Mouse (Mus musculus) kidney, adult 2 months (tissue): ENCODE measurements at regions not wholly inside any gene's neighbourhood (a gene's known extent, or its start where the extent isn't known, plus 50 kb on each side); places are given as distances from the start of the nearest gene placed in this dataset.
A peak's percentile ranks its signal among the peaks of the same experiment; 100 is the strongest.

ENCODE experiments used
- DNase-seq: peaks from one replicate; pipeline ENCODE4 v3.0.0; 2021
- H3K27ac ChIP-seq: fragments of 200-500 bp; 2 replicates; pipeline ENCODE4 v1.5.1; 2012; ENCODE audit warnings: low read depth, low read length, control low read depth, inconsistent platforms; ENCODE audit not compliant: insufficient read depth
- H3K27me3 ChIP-seq: fragments of 200-500 bp; replicated peaks from 2 replicates; pipeline ENCODE4 v1.6.1; 2012; ENCODE audit warnings: mild to moderate bottlenecking, moderate library complexity, low read length, inconsistent platforms; ENCODE audit not compliant: control insufficient read depth, insufficient read depth
- H3K36me3 ChIP-seq: fragments of 200-500 bp; 2 replicates; pipeline ENCODE4 v1.6.1; 2012; ENCODE audit warnings: mild to moderate bottlenecking, moderate library complexity, low read length, inconsistent platforms; ENCODE audit not compliant: control insufficient read depth, insufficient read depth
- H3K4me1 ChIP-seq: fragments of 200-500 bp; 2 replicates; pipeline ENCODE4 v1.6.1; 2011; ENCODE audit warnings: low read length; ENCODE audit not compliant: control insufficient read depth, insufficient read depth
- H3K4me3 ChIP-seq: fragments of 200-500 bp; 2 replicates; pipeline ENCODE4 v1.5.1; 2011; ENCODE audit warnings: mild to moderate bottlenecking, low read depth, low read length, control low read depth; ENCODE audit not compliant: insufficient read depth
- CTCF ChIP-seq: fragments of 200-500 bp; conservative IDR thresholded peaks from 2 replicates; pipeline ENCODE4 v1.5.1; 2011; ENCODE audit warnings: low read depth, mild to moderate bottlenecking, control low read depth, low read length, moderate library complexity, mixed read lengths; ENCODE audit not compliant: insufficient read depth, insufficient read length
- POLR2A ChIP-seq: fragments of 200-500 bp; IDR thresholded peaks from one replicate; pipeline ENCODE4 v1.6.1; 2011; ENCODE audit warnings: low read depth, low read length, control low read depth
- WGBS: fragments of 180-500 bp; shearing (Covaris S2); methylation state at CpG from one replicate; pipeline ENCODE4 v1.1.7; 2018; 5-methylcytosine and 5-hydroxymethylcytosine counted together

- H3K36me3 ChIP-seq, result no peaks in the 10 kb centered on the region
- no peak overlapping the region for H3K27ac ChIP-seq
- no peak for TF ChIP-seq POLR2A
- TF ChIP-seq CTCF, result no peak
- no peak overlapping the region for H3K4me3 ChIP-seq
- DNase-seq, result no peak
- no peaks in the 10 kb centered on the region; the same call in 1 of the 2 replicates for H3K27me3 ChIP-seq
- no peaks in the 10 kb centered on the region for H3K4me1 ChIP-seq
- whole genome bisulfite sequencing, result 19% methylated on average over 12 of the region's 12 CpGs
These were observed 52.4 kb upstream of the Olfr291 start for GRCm38 (mm10) chr7:84800966-84801365.

GRCm38 (mm10) chr7:84794655-84795054, 58.7 kb upstream of the Olfr291 start:
- TF ChIP-seq POLR2A (no peak), CTCF (no peak)
- 7% methylated on average over 1 of the region's 1 CpGs for WGBS
- H3K4me1 ChIP-seq, result no peaks in the 10 kb centered on the region
- peak; percentile 44 for DNase-seq
- H3K36me3 ChIP-seq, result no peaks in the 10 kb centered on the region
- H3K4me3 ChIP-seq, result no peak overlapping the region
- H3K27ac ChIP-seq, result no peak overlapping the region
- no peaks in the 10 kb centered on the region for H3K27me3 ChIP-seq

DNA sequence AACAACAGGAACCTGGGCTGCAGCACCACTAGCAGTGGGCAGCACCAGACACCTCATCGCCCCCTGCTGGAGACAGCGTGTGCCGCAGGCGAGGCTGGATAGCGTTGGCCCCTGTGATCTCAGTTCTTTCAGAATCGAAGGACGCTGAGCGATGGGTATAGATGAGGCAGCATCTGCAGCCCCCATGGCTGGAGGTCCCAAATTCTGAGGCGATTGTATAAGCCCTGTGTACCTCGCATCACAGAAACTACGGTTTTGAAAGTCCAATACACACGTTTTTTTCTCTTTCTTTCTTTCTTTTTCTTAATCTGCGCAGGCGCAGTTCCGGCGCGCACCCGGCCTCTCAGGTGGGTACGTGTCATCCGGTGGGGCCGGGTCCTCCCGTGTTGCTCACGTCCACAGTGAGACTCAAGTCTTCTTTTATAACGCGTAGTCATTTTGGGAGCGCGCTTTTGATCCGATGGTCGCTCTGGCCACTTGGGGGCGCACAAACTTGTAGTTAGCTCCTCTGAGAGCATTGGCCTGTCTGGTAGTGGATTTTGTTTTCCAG, 74.0 kb upstream of the Olfr291 start:
- peak; percentile 87 for DNase-seq
- no peaks in the 10 kb centered on the region for H3K36me3 ChIP-seq
- no peak overlapping the region for H3K27ac ChIP-seq
- WGBS, result under 1% methylated on average over 30 of the region's 30 CpGs
- TF ChIP-seq POLR2A, result no peak
- TF ChIP-seq CTCF, result peak; percentile 95
- H3K4me1 ChIP-seq, result no peaks in the 10 kb centered on the region
- no peaks in the 10 kb centered on the region; the same call in 1 of the 2 replicates for H3K27me3 ChIP-seq
- peak overlapping the region; percentile 65 for H3K4me3 ChIP-seq

GRCm38 (mm10) chr7:84777696-84778095, 75.7 kb upstream of the Olfr291 start:
- no peak overlapping the region for H3K27ac ChIP-seq
- H3K4me1 ChIP-seq, result no peaks in the 10 kb centered on the region
- H3K36me3 ChIP-seq, result no peaks in the 10 kb centered on the region
- no peak for DNase-seq
- H3K27me3 ChIP-seq, result no peaks in the 10 kb centered on the region; the same call in 1 of the 2 replicates
- TF ChIP-seq CTCF (peak; percentile 27; the same call in 1 of the 2 replicates), POLR2A (no peak)
- H3K4me3 ChIP-seq, result no peak overlapping the region

DNA sequence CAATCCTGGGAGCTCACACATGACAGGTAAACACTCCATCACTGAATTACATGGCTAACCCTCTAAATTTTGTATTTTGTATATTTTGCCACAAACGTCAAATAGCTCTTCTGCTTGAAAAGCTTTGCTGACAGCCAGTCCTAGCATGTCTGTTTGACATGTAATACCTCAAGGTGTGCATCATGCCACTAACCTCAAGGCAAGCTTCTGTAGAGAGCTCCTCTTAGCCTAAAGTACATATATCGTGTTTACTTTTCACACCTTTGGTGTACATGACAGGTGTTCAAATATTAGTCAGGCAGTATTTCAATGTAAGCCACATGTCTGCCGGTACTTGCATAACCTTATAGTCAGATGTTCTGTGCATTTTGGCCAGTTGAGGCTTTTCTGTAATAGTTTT, 66.5 kb upstream of the Zfand6 start:
- no peak for DNase-seq
- Histone ChIP-seq H3K27me3 (no peaks in the 10 kb centered on the region), H3K4me3 (no peak overlapping the region), H3K36me3 (no peaks in the 10 kb centered on the region), H3K27ac (no peak overlapping the region), H3K4me1 (no peaks in the 10 kb centered on the region)
- WGBS, result 87% methylated on average over 3 of the region's 3 CpGs
- TF ChIP-seq POLR2A (no peak), CTCF (no peak)

- no peak for DNase-seq
- TF ChIP-seq CTCF (no peak), POLR2A (no peak)
- H3K36me3 ChIP-seq, result no peaks in the 10 kb centered on the region
- no peak overlapping the region for H3K4me3 ChIP-seq
- H3K27me3 ChIP-seq, result no peaks in the 10 kb centered on the region
- no peak overlapping the region for H3K27ac ChIP-seq
- H3K4me1 ChIP-seq, result no peaks in the 10 kb centered on the region
- 93% methylated on average over 1 of the region's 1 CpGs for WGBS
These were observed 63.6 kb upstream of the Zfand6 start for GRCm38 (mm10) chr7:84753361-84753760.

DNA sequence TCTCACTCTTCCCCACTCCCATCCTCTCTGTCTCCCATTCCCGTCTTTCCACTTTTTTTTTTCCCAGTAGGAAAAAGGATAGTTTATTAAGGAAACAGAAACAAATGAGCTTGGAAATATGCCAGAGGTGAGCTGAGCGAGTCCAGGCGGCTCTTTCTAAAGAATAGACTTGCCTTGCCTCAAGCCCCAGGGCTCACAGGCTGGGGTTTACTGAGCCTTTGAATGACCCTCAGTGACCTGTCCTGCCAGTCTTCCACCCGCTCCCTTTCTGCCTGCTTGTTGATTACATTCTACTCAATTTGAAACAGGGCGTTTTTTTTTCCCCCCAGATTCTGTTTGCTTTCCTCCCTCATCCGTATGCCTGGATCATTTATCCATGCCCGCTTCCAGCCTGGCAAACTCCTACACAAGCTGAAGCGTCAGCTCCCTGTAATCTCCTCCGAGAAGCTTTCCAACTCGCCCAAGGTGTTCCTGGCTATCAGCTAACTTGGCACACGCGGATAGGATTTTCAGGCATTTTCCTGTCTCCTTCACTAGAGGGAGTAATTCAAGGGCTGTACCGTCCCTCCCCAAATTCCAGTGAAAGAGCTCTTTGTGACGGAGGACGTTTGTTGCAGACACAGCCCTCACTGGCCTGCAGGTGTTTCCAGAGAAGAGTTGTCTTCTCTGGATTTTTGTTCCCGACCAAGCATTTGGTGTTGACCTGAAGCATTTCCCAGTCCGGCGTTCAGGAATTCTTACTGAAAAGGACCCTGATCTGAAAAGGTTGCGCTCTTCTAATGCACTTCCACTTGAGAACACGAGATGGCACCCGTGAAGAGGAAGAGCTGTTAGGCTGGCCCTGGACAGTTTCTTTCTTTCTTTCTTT, 59.9 kb upstream of the Zfand6 start:
- 1% methylated on average over 21 of the region's 21 CpGs for WGBS
- no peaks in the 10 kb centered on the region for H3K4me1 ChIP-seq
- H3K36me3 ChIP-seq, result no peaks in the 10 kb centered on the region
- TF ChIP-seq CTCF (peak; percentile 50), POLR2A (no peak)
- H3K4me3 ChIP-seq, result peak overlapping the region; percentile 43
- H3K27me3 ChIP-seq, result no peaks in the 10 kb centered on the region
- H3K27ac ChIP-seq, result no peak overlapping the region
- DNase-seq, result peak; percentile 80
